Mouse (Mus musculus) embryonic facial prominence, embryonic 10.5 days (tissue): ENCODE measurements around the gene Hddc3. TPM values are rescaled to one million over a fixed set of nuclear protein-coding genes. Genes with fewer than 3 reads are reported as not detected.

Experiments
- DNase-seq: peaks from one replicate; pipeline ENCODE4 v3.0.0-alpha.2; 2017; ENCODE audit warnings: low spot score
- H3K27ac ChIP-seq: fragments of 300-500 bp; sonication (generic); replicated peaks from 2 replicates; pipeline ENCODE4 v1.5.1; 2016; ENCODE audit warnings: mild to moderate bottlenecking
- H3K27me3 ChIP-seq: fragments of 300-500 bp; sonication (generic); replicated peaks from 2 replicates; pipeline ENCODE4 v1.6.1; 2016; ENCODE audit warnings: low read depth, mild to moderate bottlenecking; ENCODE audit not compliant: poor library complexity, severe bottlenecking
- H3K36me3 ChIP-seq: fragments of 300-500 bp; sonication (generic); replicated peaks from 2 replicates; pipeline ENCODE4 v1.6.1; 2016; ENCODE audit warnings: mild to moderate bottlenecking, moderate library complexity
- H3K4me1 ChIP-seq: fragments of 300-500 bp; sonication (generic); 2 replicates; pipeline ENCODE4 v1.6.1; 2016
- H3K4me3 ChIP-seq: fragments of 300-500 bp; sonication (generic); 2 replicates; pipeline ENCODE4 v1.5.1; 2016; ENCODE audit warnings: mild to moderate bottlenecking, moderate library complexity
- H3K9me3 ChIP-seq: fragments of 300-500 bp; sonication (generic); 2 replicates; pipeline ENCODE4 v1.6.1; 2016; ENCODE audit warnings: mild to moderate bottlenecking
- WGBS: fragments of 180-500 bp; shearing (Covaris S2); methylation state at CpG from one replicate; pipeline ENCODE4 v1.1.7; 2016; 5-methylcytosine and 5-hydroxymethylcytosine counted together
- polyA plus RNA-seq: library from polyadenylated mRNA; unstranded; fragments of >200 nt; fragmentation: Nextera tagmentation; extraction: Ambion mirVana; gene quantifications from 2 replicates; pipeline ENCODE4 v1.2.1, GENCODE M21; 2016

Gene Hddc3
- polyA plus RNA-seq, 1 experiment from 2014 or later = 30.3 TPM

DNA sequence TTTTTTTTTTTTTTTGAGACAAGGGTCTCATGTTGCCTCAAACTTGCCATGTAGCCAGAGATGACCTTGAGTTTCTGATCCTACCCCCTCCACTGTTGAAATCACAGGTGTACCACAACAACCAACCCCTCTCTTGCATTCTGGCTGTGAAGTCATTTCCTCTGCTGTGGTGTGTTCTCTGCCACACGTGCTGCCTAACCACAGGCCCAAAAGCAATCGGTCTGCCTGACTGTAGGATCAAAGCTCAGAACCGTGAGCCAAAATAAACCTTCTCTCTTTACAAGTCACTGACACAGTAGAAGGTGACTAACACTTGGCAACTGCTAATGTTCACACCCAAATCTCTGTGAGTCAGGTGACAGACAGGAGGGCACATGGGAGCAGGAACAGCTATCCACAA lies 17.5 kb downstream of the Hddc3 start:
- H3K36me3 ChIP-seq = peaks cover 99% of the 10 kb centered on the region
- WGBS = 84% methylated on average over 3 of the region's 3 CpGs

DNA sequence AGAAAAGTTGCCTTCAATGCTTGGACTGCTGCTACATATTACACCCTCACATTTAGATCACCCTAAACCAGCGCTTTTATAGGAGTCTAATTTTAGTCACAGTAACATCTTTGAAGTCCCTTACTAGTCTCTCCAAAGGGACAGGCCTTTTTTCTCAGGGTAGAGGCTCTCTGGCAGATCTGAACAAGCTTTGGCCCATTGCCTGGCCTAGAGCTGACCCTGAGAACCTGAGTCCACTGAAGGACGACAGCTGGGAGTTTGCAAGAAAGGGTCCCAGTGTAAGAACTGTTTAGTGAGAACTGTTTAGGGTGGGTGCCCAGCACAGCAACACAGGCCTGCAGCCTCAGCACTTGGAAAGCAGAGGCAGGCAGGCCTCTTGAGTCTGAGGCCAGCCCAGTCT lies 22.9 kb downstream of the Hddc3 start:
- H3K4me1 ChIP-seq = peaks cover 22% of the 10 kb centered on the region
- no peak for DNase-seq
- H3K36me3 ChIP-seq = peaks cover 83% of the 10 kb centered on the region
- no peak overlapping the region for H3K4me3 ChIP-seq
- no peaks in the 10 kb centered on the region for H3K27me3 ChIP-seq
- H3K9me3 ChIP-seq = no peaks in the 10 kb centered on the region
- no peak overlapping the region for H3K27ac ChIP-seq
- 88% methylated on average over 2 of the region's 2 CpGs for WGBS

More for the DNA sequence above, 17.5 kb downstream of the Hddc3 start:
- Histone ChIP-seq H3K9me3 (no peaks in the 10 kb centered on the region), H3K27me3 (no peaks in the 10 kb centered on the region), H3K4me1 (peaks cover 18% of the 10 kb centered on the region), H3K27ac (no peak overlapping the region), H3K4me3 (no peak overlapping the region)
- DNase-seq = no peak

- WGBS = 94% methylated on average over 7 of the region's 7 CpGs
- no peak for DNase-seq
- Histone ChIP-seq H3K27ac (no peak overlapping the region), H3K9me3 (no peaks in the 10 kb centered on the region), H3K27me3 (0 out of 2 replicates have a peak, but pooled peaks cover 3% of the 10 kb centered on the region), H3K4me1 (peaks cover 24% of the 10 kb centered on the region), H3K36me3 (peaks cover 68% of the 10 kb centered on the region), H3K4me3 (no peak overlapping the region)
Observed at GRCm38 (mm10) chr7:80367232-80367631, 24.3 kb downstream of the Hddc3 start.

DNA sequence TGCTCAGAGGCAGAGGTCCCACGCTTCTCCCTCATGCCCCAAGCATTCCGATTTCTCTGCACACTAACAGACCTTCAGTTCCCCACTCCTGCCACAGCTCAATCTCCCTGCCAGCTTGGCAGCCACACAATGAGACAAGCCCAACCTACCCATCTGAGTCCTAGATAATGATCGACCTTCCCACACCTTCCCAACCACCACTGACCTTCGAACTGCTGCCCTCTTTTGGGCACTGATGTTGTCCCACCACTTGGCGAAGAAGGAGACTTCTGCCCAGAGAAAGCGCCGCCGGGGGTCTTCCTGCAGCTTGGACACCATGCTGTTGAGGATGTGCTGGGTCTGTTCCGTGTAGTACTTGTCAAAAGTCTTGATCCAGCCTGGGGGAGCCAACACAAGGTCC lies 25.1 kb downstream of the Hddc3 start:
- no peaks in the 10 kb centered on the region for H3K9me3 ChIP-seq
- H3K27me3 ChIP-seq = 0 out of 2 replicates have a peak, but pooled peaks cover 7% of the 10 kb centered on the region
- no peak for DNase-seq
- no peak overlapping the region for H3K4me3 ChIP-seq
- WGBS = 91% methylated on average over 9 of the region's 9 CpGs
- H3K4me1 ChIP-seq = peaks cover 24% of the 10 kb centered on the region
- H3K36me3 ChIP-seq = peaks cover 60% of the 10 kb centered on the region
- no peak overlapping the region for H3K27ac ChIP-seq

- no peak overlapping the region for H3K27ac ChIP-seq
- 86% methylated on average over 20 of the region's 20 CpGs for WGBS
- H3K4me3 ChIP-seq = peak overlapping the region; percentile 5; the same call in 1 of the 2 replicates
Observed at GRCm38 (mm10) chr7:80368635-80369421, 25.9 kb downstream of the Hddc3 start.

DNA sequence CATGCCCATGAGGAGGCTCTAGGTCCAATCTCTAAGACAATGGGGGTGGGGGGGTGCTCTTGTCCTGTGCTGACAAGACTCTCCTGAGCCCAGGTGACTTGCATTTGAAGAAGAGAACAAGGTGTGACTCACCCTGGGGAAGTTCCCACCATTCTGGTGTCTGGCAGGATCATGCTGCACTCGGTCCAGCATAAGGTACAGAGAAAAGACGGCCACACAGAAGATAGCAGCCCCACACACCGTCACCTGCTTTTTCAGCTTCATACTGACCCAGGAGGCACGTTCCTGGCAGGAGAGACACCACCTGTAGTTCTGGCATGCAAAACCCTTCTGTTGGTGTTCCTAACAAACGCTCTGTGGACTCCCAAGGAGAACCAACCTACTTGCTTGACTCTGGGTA lies 26.6 kb downstream of the Hddc3 start:
- H3K4me3 ChIP-seq = peak overlapping the region; percentile 98
- peaks cover 46% of the 10 kb centered on the region for H3K36me3 ChIP-seq
- H3K27me3 ChIP-seq = peaks cover 12% of the 10 kb centered on the region; the same call in 1 of the 2 replicates
- no peak overlapping the region for H3K27ac ChIP-seq
- H3K4me1 ChIP-seq = peaks cover 24% of the 10 kb centered on the region
- H3K9me3 ChIP-seq = no peaks in the 10 kb centered on the region
- no peak for DNase-seq
- 73% methylated on average over 5 of the region's 5 CpGs for WGBS

More at GRCm38 (mm10) chr7:80368635-80369421, 25.9 kb downstream of the Hddc3 start:
- DNase-seq = no peak
- H3K4me1 ChIP-seq = peaks cover 24% of the 10 kb centered on the region
- H3K9me3 ChIP-seq = no peaks in the 10 kb centered on the region
- H3K36me3 ChIP-seq = peaks cover 52% of the 10 kb centered on the region
- H3K27me3 ChIP-seq = peaks cover 9% of the 10 kb centered on the region; the same call in 1 of the 2 replicates

DNA sequence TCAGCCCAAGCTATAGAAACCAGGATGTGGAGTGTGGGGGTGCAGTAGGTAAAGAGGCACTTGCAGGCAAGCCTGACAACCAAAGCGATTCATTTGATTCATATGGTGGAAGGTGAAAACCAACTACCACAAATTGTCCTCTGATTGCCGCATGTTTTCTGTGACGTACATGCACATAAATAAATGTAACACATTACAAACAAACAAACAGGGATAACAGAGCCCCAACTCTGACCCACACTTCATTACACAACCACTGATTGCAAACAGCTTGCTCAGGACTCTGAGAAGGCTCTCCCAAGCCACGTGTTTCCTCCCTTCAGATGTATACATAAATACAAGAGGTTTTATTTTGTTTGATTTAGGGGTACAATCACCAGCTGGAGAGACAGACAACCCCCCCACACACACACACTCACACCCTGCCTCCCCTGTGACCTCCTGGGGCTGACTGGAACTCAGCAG lies 27.1 kb downstream of the Hddc3 start:
- Histone ChIP-seq H3K27ac (peak overlapping the region; percentile 95), H3K4me1 (peaks cover 24% of the 10 kb centered on the region), H3K27me3 (peaks cover 12% of the 10 kb centered on the region; the same call in 1 of the 2 replicates), H3K36me3 (peaks cover 40% of the 10 kb centered on the region), H3K4me3 (peak overlapping the region; percentile 98), H3K9me3 (no peaks in the 10 kb centered on the region)
- DNase-seq = no peak
- 51% methylated on average over 4 of the region's 4 CpGs for WGBS

- Histone ChIP-seq H3K9me3 (no peaks in the 10 kb centered on the region), H3K4me1 (peaks cover 26% of the 10 kb centered on the region), H3K36me3 (peaks cover 36% of the 10 kb centered on the region), H3K27ac (peak overlapping the region; percentile 95), H3K4me3 (peak overlapping the region; percentile 98), H3K27me3 (peaks cover 12% of the 10 kb centered on the region; the same call in 1 of the 2 replicates)
- DNase-seq = peak; percentile 77
- under 1% methylated on average over 31 of the region's 31 CpGs for WGBS
Observed at GRCm38 (mm10) chr7:80370649-80371040, 27.7 kb downstream of the Hddc3 start.

DNA sequence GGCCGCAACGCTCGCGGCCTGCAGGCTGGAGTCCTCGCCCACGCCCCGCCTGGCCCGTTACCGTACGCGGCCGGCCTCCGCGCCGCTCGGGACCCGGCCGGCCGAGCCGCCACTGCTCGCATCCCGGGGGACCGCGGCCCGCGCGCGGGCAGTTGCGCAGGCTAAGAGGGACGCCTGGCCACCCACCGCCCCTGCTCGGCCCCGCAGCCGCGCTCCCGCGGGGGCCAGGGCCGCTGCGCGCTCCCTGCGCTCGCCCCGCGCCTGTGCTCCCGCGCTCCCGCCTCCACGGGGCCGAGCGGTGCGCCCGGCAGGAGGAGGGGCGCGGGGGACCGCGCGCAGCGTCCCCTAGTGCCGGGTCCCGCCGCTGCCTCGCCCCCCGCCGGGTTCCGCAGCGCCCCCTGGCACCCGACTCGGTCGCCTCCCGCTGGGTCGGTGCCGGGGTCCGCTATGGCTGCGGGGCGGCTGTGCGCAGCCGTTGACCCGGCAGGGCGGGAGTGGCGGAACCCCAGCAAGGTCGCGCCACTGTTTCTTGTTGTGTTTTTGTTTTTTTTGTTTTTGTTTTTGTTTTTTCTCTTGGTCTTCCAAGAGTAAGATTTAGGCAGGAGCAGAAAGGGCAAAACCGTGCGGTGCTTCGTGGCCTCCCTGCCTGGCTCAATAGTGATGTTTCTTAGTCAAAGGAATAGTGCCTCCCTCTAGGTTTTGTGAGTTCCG lies 28.3 kb downstream of the Hddc3 start, which contains the start of gene Man2a2:
Gene Man2a2, minus strand, starts transcription at position 335 of the 711 bp plus-strand sequence.
- Histone ChIP-seq H3K36me3 (peaks cover 30% of the 10 kb centered on the region), H3K4me1 (peaks cover 29% of the 10 kb centered on the region), H3K4me3 (peak within 1 kb of the TSS; percentile 98), H3K27ac (peak within 1 kb of the TSS; percentile 95), H3K27me3 (peaks cover 12% of the 10 kb centered on the region; the same call in 1 of the 2 replicates), H3K9me3 (no peaks in the 10 kb centered on the region)
- WGBS = under 1% methylated on average over 86 of the region's 86 CpGs
- DNase-seq = peak; percentile 88

GRCm38 (mm10) chr7:80372166-80372565 lies 29.3 kb downstream of the Hddc3 start:
- DNase-seq = no peak
- 82% methylated on average over 3 of the region's 3 CpGs for WGBS
- Histone ChIP-seq H3K36me3 (peaks cover 21% of the 10 kb centered on the region), H3K27ac (no peak overlapping the region), H3K4me3 (no peak overlapping the region), H3K9me3 (no peaks in the 10 kb centered on the region), H3K27me3 (peaks cover 12% of the 10 kb centered on the region; the same call in 1 of the 2 replicates), H3K4me1 (peaks cover 29% of the 10 kb centered on the region)

GRCm38 (mm10) chr7:80372667-80373066 lies 29.8 kb downstream of the Hddc3 start:
- Histone ChIP-seq H3K27ac (no peak overlapping the region), H3K36me3 (peaks cover 16% of the 10 kb centered on the region), H3K4me1 (peaks cover 29% of the 10 kb centered on the region), H3K27me3 (peaks cover 12% of the 10 kb centered on the region; the same call in 1 of the 2 replicates), H3K4me3 (no peak overlapping the region), H3K9me3 (no peaks in the 10 kb centered on the region)
- DNase-seq = no peak
- WGBS = 62% methylated on average over 2 of the region's 2 CpGs

DNA sequence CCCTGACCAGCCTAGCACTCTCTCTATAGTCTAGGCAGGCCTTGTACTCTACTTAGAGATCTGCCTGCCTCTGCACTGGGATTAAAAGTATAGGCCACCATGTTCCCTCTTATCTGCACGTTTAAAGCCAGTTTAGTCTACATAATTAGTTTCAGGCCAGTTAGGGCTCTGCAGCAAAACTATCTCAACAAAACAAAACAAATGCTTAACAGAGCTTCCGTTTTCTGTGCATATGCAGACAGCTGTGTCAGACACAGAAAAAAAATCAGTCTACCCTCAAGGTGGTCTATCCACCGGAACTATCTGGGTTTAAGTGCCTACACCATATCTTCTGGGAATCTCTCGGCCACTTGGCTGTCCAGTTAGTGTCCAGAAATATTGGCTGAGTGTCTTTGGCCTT lies 30.4 kb downstream of the Hddc3 start:
- Histone ChIP-seq H3K36me3 (peaks cover 9% of the 10 kb centered on the region), H3K27me3 (peaks cover 12% of the 10 kb centered on the region; the same call in 1 of the 2 replicates), H3K9me3 (no peaks in the 10 kb centered on the region), H3K4me3 (no peak overlapping the region), H3K4me1 (peaks cover 28% of the 10 kb centered on the region), H3K27ac (no peak overlapping the region)
- no peak for DNase-seq
- WGBS = 79% methylated on average over 4 of the region's 4 CpGs
